In the genomic region with DNA sequence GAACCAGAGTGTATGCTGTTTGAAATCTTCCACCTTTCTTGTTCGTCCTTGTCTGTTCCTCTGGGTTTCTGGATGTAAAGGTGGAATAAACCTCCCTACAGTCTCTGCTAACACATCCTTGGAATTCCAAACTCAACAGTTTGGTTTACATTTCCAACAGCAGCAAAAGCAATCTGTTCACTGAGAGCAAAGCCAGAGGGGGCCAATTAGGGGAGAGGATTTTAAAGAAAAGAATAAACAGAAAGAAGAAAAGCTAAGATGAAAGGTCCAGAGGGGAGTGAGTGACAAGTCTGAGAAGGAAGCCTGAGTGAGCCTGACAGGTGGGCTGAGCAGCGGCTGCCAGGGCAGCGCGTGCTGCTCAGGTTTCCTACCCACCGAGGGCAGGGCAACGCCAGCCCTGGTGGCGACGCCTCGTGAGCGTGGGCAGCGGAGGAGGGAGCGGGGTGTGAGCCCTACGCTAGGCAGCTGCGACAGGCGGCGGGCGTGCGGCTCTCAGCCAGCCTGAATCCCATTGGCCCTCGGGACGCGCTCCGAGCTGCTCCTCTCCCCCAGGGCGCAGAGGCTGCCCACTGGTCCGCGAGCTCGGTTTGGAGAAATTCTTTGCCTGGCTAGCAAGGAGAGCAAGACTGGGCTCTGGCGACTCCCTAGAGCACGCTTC, we compare ENCODE assay signal across 8 mouse cellular contexts. TPM values are rescaled to one million over a fixed set of nuclear protein-coding genes. Genes with fewer than 3 reads are reported as not detected.
A peak's percentile ranks its signal among the peaks of the same experiment; 100 is the strongest.
DNase-seq lines count a peak whose midpoint lies in the region; ATAC-seq and TF ChIP-seq lines count a peak whose summit lies in the region.

A gene (plus strand): TSS at position 648 of the 658 bp plus-strand sequence.

- peaks cover 34% of the 10 kb centered on the region for H3K4me1 ChIP-seq in forebrain, embryonic 13.5 days
- H3K4me1 ChIP-seq in lung, adult 2 months (ENCODE audit: control insufficient read depth, insufficient read depth, low read length), result no peaks in the 10 kb centered on the region

- DNase-seq in cerebellum, postnatal 10 days, result peak; percentile 45 to 65
- no peak for DNase-seq in cerebellum, adult 9-11 months
- peak; percentile 15 to 29 for DNase-seq in layer of hippocampus, postnatal 14 days (ENCODE audit: low spot score in 2 of 2)
- no peak for DNase-seq in spleen, postnatal 36 days (ENCODE audit: low spot score in 2 of 2)
- no peak for DNase-seq in lung, adult 2 months

- no peak within 1 kb of the TSS for H3K4me3 ChIP-seq in C2C12 (ENCODE audit: insufficient read depth, poor library complexity, severe bottlenecking)
- peak within 1 kb of the TSS; percentile 55 for H3K4me3 ChIP-seq in forebrain, embryonic 13.5 days
- no peak within 1 kb of the TSS for H3K4me3 ChIP-seq in myocyte
- H3K4me3 ChIP-seq in lung, adult 2 months (replicated peaks; ENCODE audit: extremely low read depth, low read depth, low read length), result no peak within 1 kb of the TSS

- H3K4me2 ChIP-seq in forebrain, embryonic 13.5 days, result peak within 1 kb of the TSS; percentile 95
- peak within 1 kb of the TSS; percentile 45 for H3K4me2 ChIP-seq in myocyte (ENCODE audit: low read depth)

- H3K27me3 ChIP-seq in C2C12 (ENCODE audit: control insufficient read depth, insufficient read depth, insufficient read length) (peaks cover 16% of the 10 kb centered on the region), myocyte (ENCODE audit: control insufficient read depth, insufficient read depth, insufficient read length) (peaks cover 24% of the 10 kb centered on the region)
- peaks cover 78% of the 10 kb centered on the region for H3K27me3 ChIP-seq in forebrain, embryonic 13.5 days

- no peaks in the 10 kb centered on the region for H3K9me3 ChIP-seq in forebrain, embryonic 13.5 days (replicated peaks)

- no peaks in the 10 kb centered on the region for H3K79me3 ChIP-seq in C2C12 (ENCODE audit: low read depth)

- ATAC-seq in forebrain, embryonic 13.5 days, result peak; percentile 78

- no peak within 1 kb of the TSS for H3K27ac ChIP-seq in forebrain, embryonic 13.5 days

- TF ChIP-seq POLR2A in myocyte (IDR thresholded peaks at IDR 0.05; ENCODE audit: insufficient read length, low read depth), result no peak
- TF ChIP-seq POLR2A in lung, adult 2 months (IDR thresholded peaks at IDR 0.05; ENCODE audit: borderline replicate concordance, extremely low read depth, low read depth, low read length), result no peak

- peak within 1 kb of the TSS; percentile 56 for H3K9ac ChIP-seq in forebrain, embryonic 13.5 days

- H3K36me3 ChIP-seq in C2C12 (ENCODE audit: control insufficient read depth, insufficient read depth) (no peaks in the 10 kb centered on the region), myocyte (ENCODE audit: control insufficient read depth, insufficient read depth) (no peaks in the 10 kb centered on the region)
- H3K36me3 ChIP-seq in forebrain, embryonic 13.5 days (ENCODE audit: poor library complexity, severe bottlenecking), result no peaks in the 10 kb centered on the region

- TF ChIP-seq CTCF in C2C12 (IDR thresholded peaks at IDR 0.05; ENCODE audit: control insufficient read depth, insufficient read depth, insufficient read length), result no peak
- TF ChIP-seq CTCF in lung, adult 2 months (IDR thresholded peaks at IDR 0.05; ENCODE audit: insufficient read depth, low read length), result no peak

- H3K79me2 ChIP-seq in C2C12 (ENCODE audit: control insufficient read depth, insufficient read depth) (no peaks in the 10 kb centered on the region), myocyte (ENCODE audit: control insufficient read depth, insufficient read depth) (no peaks in the 10 kb centered on the region)

- under 1% methylated on average over 28 of the region's 28 CpGs for WGBS in forebrain, embryonic 13.5 days
- 2% methylated on average over 28 of the region's 28 CpGs for WGBS in lung, adult 2 months

- H3ac ChIP-seq in C2C12 (ENCODE audit: control insufficient read depth, insufficient read length, low read depth), result no peak within 1 kb of the TSS
- H3ac ChIP-seq in myocyte (ENCODE audit: control insufficient read depth, insufficient read length), result peak within 1 kb of the TSS; percentile 48

TF ChIP-seq in C2C12, 6 proteins besides CTCF, POLR2A, EP300 and RAD21:
- TF ChIP-seq MYOD1 (IDR thresholded peaks at IDR 0.05; ENCODE audit: control insufficient read depth, insufficient read length, low read depth) (peak; percentile 35), MYOG (IDR thresholded peaks at IDR 0.05; ENCODE audit: control insufficient read depth, extremely low read depth, insufficient read length) (no peak)

TF ChIP-seq in myocyte, 11 proteins besides CTCF, POLR2A, EP300 and RAD21:
- TF ChIP-seq E2F4 (IDR thresholded peaks at IDR 0.05; ENCODE audit: insufficient read depth) (no peak), USF1 (IDR thresholded peaks at IDR 0.05; ENCODE audit: low read depth) (no peak), REST (IDR thresholded peaks at IDR 0.05; ENCODE audit: insufficient read depth, insufficient read length) (no peak), MYOD1 (IDR thresholded peaks at IDR 0.05; ENCODE audit: control insufficient read depth in 1 of 3, insufficient read length in 2 of 3, low read depth in 2 of 3) (peak in 2 of 3 experiments; percentile 78 to 89), SRF (IDR thresholded peaks at IDR 0.05; ENCODE audit: control insufficient read depth, insufficient read length, low read depth) (no peak), MAX (IDR thresholded peaks at IDR 0.05; ENCODE audit: low read depth) (no peak), MYOG (IDR thresholded peaks at IDR 0.05; ENCODE audit: control insufficient read depth in 1 of 3, insufficient read depth in 1 of 3, insufficient read length in 2 of 3, low read depth in 2 of 3) (peak in 2 of 3 experiments; percentile 71 to 81), CEBPB (IDR thresholded peaks at IDR 0.05; ENCODE audit: insufficient read depth, poor library complexity, severe bottlenecking) (no peak), POLR2AphosphoS2 (IDR thresholded peaks at IDR 0.05; ENCODE audit: insufficient read length, low read depth) (no peak), TCF12 (IDR thresholded peaks at IDR 0.05; ENCODE audit: insufficient read depth, poor library complexity, severe bottlenecking) (no peak)

RNA-seq across cellular contexts. Expression of the gene that starts here (rescaled TPM):
- 0.27 TPM for polyA plus RNA-seq in C2C12 (2012; fragmentation: generic; extraction: Trizol)
- 1.6 and 2.8 TPM in 2 replicates for polyA plus RNA-seq in forebrain, embryonic 13.5 days (2015; fragmentation: Nextera tagmentation; extraction: Ambion mirVana)
- total RNA-seq in layer of hippocampus, postnatal 14 days (2021), result 1 to 10 TPM; 6.2 to 6.8 TPM
- 0.08 TPM for polyA plus RNA-seq in myocyte (2012; fragmentation: generic; extraction: Trizol)
- polyA plus RNA-seq in lung, adult 2 months (2012; rRNA removed), result 0.27 and 0.51 TPM in 2 replicates

Comparison
In these comparisons a context has a peak if more than half of its experiments do, and no peak if none do; other contexts are left out.
1. DNase-seq: peak in cerebellum, postnatal 10 days (2 of 2) and layer of hippocampus, postnatal 14 days (2 of 2); none in cerebellum, adult 9-11 months (single experiment), spleen, postnatal 36 days (0 of 2) and lung, adult 2 months (single experiment).